Mouse (Mus musculus): ENCODE measurements at regions not wholly inside any gene's neighbourhood (a gene's known extent, or its start where the extent isn't known, plus 50 kb on each side); places are given as distances from the start of the nearest gene placed in this dataset.

DNA sequence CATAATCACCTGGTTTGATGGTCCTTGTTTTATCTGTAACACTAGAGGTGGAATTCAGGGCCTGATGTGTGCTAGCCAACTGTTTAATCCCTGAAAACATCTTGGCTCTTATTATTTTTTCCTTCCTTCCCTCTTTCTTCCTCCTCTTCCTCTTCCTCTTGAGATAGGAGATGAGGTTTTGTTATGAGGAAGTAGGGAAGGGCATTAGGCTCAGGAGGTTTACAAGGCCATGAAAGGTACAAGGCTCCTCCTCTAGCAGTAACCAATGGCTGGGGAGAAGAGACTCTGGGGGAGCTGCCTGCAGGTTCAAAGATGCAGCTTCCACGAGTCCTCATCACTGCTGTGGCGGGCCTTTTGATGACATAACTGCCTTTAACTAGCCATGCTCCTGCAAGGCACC, 98.6 kb upstream of the Chd2 start:
- in situ Hi-C loops (cut with MboI, MseI) = no loop called here

DNA sequence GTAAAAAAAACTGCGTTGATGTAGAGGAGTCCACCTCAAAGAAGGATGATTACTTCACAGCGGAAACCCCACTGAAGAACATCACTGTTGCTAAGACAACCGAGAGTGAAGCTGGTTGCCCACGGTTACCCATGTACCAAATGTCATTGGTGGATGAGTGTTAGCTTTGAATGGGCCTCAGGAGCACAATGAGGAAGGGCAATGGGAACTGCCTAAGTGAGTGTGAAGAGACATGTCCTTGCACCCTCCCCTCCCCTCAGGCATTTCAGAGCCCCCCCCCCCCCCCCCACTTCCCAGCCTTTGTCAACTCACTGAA, 96.1 kb upstream of the Chd2 start:
- in situ Hi-C loops (cut with MboI, MseI) = loop anchor here (10.0 kb wide), 1 partner anchor 203 kb away; no protein-coding TSS in a partner anchor

DNA sequence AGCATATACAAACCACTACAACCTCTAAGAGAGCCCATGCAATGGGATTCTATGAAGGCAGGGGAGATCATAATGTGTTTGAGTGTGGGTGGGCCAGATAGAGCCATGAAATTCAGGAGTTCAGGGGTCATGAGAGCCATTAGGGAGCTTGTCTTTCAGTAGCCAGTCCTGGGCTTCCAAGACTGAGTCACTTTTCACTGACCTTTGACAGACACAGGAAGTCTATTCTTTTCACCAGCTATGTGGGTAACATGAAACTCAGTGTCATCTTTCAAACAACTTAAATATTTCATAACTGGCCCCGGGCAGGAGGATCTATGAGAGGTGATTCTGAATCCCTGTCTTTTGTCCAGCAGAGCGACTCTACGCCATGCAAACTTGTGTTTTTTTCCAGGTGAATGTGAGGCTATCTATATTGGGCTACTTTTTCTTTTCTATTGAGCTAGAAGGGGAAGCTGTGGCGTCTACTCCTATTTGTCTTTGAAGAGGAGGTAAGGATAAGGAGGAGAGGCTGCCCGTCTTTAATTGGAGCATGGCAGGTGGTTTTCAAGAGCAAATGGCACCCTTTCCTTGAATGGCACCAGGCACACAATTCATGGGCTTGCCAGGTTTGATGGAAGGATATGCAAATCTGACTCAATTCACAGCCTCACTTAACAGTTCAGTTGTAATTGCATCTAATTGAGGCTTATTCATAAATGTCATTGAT, 95.6 kb upstream of the Chd2 start:
- in situ Hi-C loops (cut with MboI, MseI) = loop anchor here (10.0 kb wide), 1 partner anchor 202 kb away; no protein-coding TSS in a partner anchor

DNA sequence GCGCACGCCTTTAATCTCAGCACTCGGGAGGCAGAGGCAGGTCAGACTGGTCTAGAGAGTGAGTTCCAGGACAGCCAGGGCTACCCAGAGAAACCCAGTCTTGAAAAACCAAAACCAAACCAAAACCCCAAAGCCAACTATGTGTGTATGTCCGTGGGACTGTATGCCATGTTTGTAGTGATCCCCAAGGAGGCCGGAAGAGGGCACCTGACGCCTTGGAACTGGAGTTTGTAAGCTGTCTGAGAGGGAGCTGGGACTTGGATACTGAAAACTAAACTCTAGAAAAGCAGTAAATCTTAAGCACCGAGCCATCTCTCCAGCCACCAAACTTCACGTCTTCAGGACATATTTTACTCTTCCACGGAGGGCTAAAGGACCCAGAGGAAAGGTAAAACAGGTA, 93.8 kb upstream of the Chd2 start:
- in situ Hi-C loops (cut with MboI, MseI) = loop anchor here (10.0 kb wide), 1 partner anchor 201 kb away; no protein-coding TSS in a partner anchor

DNA sequence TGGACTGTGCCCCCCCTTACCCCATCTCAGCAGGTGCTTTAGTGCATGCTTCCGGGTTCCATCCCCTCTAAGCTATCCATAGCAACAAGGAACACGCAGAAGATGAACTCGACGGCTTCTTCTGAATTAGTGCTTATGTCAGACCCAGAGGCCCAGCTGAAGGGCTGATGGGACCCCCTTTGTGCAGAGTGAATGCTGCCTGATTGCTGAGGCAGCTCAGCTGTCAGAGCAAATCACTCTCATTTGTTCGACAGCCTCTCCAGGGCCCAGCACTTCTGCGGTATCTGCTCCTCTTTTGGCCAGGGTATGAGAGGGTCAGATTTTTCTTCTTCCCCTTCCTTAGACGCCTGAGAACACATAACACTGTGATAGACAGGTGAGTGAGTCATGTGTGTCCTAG, 89.2 kb upstream of the Chd2 start:
- in situ Hi-C loops (cut with MboI, MseI) = loop anchor here (10.0 kb wide), 1 partner anchor 196 kb away; no protein-coding TSS in a partner anchor

DNA sequence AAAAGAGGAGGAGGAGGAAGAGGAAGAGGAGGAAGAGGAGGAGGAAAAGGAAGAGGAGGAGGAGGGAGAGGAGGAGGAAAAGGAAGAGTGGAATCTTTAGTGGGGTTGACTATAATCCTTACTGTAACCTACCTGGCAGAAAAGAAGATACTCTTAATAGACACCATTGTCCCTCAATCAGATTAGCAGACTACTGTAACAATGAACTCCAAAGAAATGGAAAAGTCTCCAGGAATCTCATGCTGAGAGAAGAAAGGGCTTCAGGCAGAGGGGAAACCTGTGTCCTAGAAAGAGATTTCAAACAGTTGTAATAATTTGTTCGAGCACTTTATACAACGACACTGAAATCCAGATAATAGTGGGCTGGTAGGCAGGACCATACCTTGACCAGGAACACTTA, 87.6 kb upstream of the Chd2 start:
- in situ Hi-C loops (cut with MboI, MseI) = no loop called here

DNA sequence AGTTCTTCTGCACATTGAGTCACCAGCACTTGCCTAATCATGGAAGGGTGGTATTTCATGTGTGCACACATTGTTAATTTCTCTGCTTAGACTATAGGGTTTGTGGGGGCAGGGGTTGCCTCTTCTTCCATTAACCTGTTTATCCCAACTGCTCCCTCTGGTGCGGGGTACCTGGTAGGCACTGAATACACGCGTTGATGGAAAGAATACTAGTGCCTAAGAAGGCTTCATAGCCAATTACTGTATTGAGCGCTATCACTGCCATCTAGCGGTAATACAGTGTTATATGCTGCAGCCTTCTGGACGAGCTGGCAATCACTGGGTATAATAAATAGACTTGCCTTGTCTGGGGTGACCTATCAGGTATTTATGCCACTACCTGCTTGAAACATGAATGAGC, 86.4 kb upstream of the Chd2 start:
- in situ Hi-C loops (cut with MboI, MseI) = no loop called here

DNA sequence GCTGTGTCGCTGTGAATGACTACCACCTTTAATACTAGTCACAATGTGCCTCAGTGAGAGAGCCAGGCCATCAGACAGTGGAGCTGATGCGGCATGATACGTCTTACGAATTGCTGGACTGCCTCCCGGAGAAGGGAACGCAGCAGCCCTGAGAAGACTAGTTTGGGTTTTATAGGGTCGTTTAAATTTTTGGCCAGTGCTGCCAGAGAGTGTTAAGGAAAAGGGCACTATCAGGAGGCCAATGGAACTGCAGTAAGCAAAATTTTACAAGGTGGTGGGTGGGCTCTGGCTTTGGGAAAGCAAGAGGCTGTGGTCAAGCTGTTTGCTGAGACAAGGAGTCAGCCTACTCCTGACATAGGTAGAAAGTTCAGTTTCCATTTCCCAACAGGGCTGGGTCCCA, 84.7 kb upstream of the Chd2 start:
- in situ Hi-C loops (cut with MboI, MseI) = no loop called here

DNA sequence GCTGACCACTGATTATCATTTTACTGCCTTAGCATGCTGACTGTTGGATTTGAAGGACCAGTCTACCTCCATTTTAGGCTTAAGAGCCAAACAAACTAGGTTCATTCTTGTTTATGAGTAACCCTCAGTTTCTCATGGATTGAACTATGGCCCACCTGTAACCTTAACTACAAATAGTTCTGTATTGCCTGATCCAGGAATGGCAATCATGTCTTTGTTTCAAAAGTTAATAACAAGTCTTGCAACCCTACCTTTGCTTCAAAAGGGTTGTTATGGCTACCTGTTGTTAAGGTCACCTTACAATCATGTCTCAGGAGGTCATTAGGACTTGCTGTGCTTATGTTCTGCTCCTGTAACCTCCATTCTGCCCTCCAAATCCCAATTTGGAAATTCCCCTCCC, 84.0 kb upstream of the Chd2 start:
- in situ Hi-C loops (cut with MboI, MseI) = no loop called here

DNA sequence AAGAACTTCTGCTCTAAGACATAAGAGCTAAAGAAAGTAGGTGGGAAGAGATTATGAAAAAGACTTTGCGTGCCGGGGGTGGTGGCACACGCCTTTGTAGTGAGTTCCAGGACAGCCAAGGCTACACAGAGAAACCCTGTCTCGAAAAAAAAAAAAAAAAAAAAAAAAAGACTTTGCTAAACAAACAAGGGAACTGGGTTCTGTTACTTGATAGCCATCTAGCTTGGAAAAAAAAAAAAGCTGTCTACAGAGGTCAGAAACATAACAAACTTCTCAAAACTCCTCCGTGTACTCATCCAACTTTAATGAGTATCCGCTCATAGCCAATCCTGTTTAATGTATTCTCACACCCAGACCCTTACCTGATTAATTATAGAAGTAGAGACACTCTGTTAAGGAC, 83.4 kb upstream of the Chd2 start:
- in situ Hi-C loops (cut with MboI, MseI) = loop anchor here (5.0 kb wide), 1 partner anchor 98 kb away; no protein-coding TSS in a partner anchor

DNA sequence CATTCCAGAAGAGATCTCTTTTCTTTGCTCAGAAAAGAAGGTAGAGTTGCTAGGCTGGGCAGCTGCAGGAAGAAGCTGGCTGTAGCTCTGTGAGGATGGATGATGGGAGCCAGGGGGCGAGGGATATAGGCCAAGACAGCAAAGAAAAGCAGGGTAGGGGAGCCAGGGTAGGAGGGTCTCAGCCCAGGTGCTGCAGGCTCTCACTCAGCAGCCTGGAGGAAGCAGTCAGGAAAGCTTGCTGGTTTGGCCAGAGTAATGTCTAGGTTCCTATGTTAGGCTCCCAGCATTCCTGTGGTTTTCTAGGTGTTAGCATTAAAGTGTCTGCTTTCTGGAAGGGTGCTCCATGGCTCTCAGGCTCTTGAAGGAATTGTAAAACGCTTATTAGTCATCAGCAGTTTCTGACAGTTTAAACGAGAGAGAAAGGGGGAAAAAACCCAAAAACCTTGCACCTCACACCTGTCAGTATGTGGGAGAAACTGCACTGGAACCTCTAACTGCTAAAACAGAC, 82.5 kb upstream of the Chd2 start:
- in situ Hi-C loops (cut with MboI, MseI) = loop anchor here (5.0 kb wide), 1 partner anchor 97 kb away; no protein-coding TSS in a partner anchor

DNA sequence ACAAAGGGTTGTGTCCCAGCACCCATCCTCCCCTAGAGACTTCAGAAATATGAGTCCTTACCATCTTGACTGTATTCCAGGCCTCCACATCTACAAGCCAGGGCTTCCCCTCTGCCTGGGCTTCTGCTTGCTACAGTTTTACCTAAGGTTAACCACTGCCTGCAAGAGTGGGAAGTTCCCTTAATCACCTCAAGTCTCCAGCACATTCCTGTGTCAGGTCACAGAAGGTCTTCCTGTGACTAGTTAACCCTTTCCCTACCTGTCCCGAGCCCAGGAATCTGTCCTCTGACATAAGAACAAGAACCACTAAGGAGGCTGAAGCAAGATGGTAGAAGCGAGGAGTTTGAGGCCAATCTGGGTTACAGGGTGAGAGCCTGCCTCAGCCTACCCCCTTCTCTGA, 80.8 kb upstream of the Chd2 start:
- in situ Hi-C loops (cut with MboI, MseI) = loop anchor here (5.0 kb wide), 1 partner anchor 95 kb away; no protein-coding TSS in a partner anchor

DNA sequence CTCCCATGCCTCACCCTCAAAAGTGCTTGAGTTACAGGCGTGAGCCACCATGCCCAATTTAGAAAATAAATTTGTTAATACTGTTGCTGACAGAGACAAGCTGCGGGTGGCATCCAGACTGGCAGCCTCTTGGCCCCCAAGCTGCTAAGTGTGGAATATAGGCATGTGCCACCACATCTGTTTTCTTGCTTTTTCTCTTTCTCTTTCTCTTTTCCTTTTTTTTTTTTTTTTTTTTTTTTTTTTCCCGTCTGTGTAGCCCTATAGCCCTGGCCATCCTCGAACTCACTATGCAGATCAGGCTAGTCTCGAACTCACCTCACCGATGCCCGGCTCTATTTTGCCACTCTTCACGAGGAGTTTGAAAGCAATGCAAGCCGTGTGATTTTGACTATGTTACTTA, 78.7 kb upstream of the Chd2 start:
- in situ Hi-C loops (cut with MboI, MseI) = loop anchor here (5.0 kb wide), 1 partner anchor 93 kb away; no protein-coding TSS in a partner anchor

DNA sequence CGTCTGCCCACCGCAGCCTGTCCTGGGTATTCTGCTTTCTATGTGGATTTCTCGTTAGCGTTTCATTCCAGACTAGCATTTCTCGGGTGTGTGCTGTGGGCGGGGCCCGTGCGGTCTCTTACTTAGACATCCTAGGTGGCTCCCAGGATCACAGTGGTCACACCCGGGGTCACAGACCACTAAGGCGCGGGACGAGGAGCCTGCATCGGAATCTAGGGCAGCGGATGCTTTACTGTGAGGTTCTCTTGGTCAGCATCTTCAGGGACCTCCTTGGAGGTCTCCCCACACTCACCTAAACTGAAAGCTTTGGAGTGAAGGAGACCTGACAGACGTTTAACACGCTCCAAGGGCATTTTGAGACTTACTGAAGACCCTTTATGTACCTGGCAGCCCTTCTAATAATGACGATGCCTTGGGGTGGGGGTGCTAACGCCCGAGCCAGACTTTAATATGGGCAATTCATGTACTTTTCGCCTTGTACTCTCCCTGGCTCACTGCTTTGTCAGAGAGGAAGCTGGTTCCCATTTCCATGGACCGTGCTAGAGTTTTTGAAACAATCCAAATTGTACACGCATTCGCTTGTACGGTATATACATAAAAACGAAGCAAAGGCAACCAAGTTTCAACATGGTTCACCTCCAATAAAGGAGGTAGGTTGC, 77.3 kb upstream of the Chd2 start:
- in situ Hi-C loops (cut with MboI, MseI) = no loop called here

DNA sequence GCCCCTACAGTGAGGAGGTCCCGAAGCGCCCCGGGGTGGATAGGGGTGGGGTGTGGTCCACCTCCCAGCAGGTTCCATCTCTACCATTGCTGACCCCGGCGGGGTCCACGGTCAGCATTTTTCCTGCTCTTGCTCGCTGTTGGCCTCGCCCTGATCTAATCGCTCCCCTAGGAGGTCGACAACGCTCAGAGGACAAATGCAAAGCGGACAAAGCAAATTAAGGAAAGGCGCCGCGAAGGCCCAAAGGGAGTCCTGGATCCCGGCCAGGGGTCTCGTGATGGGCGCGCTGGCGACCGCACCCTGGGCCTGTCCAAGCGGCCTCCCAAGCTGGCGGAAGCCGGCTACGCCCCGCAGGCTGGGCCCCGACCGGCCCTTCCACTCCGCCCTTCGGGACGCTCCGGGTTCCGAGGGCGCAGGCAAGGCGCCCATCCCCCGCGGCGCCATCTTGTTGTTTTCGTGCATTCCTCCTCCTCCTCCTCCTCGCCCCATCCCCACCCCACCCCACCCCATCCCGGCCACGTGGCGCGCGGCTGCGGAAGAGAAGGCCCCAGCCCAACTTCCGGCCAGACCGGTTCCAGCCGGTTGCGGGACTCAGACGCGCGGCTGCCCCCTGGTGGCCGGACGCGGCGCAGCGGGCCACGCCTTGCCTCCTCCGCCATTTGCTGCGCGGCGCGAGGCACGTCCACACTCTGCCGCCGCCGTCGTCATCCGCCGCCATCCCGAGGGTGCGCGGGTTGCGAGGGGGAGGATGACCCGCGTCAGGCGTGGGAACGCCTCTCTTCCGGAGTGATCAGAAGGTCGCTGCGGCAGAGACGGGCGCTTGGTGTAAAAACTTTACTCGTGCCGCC, 76.5 kb upstream of the Chd2 start:
- in situ Hi-C loops (cut with MboI, MseI) = no loop called here

DNA sequence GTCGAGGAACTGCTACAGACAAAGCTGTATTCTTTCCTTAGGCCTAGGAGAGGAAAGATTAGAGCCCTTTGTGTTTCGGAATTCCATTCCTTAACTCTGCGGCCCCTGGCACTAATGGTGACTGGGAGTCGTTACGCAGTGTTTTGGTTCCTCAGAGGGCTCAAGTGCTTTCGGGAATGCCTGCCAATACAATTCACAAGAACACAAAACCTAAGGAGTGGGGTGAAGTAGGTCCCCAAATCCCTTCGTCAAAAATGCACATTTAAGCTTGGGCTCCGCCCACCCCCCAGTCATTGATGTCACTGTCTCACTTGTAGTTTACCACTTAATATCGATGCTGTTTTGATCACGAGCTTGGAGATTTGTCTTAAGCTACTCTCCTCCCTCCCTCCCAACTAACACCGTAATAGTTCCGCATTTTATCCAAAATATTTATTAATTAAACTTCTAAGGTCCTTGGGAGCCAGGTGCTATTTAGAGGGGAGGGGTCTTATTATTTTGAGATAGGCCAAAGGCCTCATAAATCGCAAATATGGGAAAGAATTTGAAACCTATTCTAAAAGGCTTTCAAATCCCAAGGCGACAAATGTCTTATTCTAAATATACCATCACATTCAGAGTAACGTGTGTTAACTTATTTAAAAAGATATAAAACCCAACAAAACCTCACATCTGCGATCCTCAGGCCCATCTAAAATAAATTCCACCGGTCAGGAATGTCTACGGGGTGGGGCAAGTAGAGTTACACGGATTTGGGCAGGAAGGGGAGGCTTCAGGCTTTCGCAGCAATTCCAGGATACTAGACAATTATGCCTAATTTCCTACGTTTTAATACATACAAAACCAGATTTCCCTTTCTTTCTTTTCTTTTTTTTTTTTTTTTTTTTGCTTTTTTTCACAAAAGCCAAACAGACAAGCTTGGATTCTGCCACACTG, 75.6 kb upstream of the Chd2 start:
- in situ Hi-C loops (cut with MboI, MseI) = no loop called here

DNA sequence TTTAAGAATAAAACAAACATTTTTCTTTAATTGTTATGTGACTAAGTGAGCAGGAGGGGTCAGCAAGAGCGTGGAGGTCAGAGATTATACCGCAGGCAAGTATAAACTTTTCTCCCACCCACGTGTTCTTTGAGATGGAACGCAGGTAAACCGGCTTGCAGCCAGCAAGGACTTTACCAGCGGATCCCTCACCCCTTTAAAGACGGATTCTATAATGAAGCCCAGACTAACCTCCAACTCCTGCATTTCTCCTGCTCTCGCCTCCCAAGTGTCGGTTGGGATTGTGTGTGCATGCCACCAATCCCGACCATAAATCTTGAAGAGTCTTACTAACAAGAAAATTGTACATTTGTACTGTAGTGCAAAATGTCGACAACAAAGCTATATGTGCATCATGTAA, 74.4 kb upstream of the Chd2 start:
- in situ Hi-C loops (cut with MboI, MseI) = no loop called here

DNA sequence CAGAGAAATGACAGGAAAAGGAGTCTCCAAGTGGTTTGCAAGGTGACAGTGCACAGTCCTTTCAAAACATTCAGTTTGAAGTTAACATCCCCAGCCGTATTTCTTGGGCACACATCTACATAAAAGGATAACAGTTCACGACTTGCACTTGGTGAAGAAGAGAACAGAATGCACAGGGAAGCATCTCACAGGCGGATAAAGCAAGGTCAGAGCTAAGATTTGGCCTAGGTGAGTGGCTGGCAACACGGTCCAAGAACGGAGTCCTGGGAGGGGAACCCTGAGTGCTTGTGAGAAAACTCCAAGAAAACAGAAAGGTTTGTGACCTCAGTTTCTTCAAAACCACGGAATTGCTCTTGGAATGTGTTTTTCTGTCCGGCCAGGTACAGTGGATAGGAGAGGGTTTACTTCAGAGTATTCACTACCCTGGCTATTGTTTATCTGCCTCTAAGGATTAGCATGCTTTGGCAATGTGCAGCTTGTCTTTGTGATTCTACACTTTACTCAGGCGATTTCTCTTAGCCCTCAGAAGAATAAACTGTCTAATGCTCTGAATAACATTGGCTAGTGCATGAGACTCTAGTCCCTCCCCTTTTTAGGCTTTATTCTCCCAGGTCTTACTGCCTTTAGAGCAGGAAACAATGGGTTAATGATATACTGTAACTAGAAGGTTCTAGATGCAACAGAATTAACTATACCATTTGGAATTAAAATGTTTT, 73.4 kb upstream of the Chd2 start:
- in situ Hi-C loops (cut with MboI, MseI) = no loop called here

DNA sequence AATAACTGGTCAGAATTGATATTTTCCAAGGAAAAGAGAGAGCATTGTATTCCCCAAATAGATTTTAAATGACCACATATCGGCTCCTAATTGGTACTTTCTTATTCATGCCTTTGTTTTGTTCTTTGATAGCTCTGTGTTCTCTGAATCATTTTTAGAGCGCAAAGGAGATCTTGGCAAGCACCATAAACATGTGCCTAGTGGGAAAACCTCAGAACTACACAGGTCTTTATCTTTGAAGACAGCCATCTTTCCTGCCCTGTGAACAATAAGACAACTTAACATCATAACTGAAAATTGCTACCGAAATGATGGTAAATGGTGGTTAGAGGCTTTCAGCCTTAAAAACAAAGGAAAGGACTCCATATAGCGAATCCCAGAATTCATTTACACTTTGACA, 72.7 kb upstream of the Chd2 start:
- in situ Hi-C loops (cut with MboI, MseI) = no loop called here

DNA sequence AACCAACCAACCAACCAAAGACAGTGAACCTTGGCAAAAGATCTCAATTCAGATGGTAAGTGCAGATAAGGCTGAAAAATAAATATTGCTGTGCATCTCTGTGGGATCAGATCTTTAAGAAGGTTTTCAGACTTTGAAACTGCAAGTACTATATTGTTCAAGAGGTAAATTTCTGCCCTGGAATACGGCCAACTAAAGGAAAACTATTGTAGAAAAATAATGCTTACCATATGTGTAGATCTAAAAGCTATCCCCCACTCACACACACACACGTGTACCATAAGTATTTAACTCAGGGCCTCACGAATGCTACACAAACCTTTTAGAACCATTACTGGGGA, 71.1 kb upstream of the Chd2 start:
- in situ Hi-C loops (cut with MboI, MseI) = no loop called here
